Mouse (Mus musculus) stomach, embryonic 15.5 days (tissue): ENCODE data around the gene Tbc1d9. TPM values are rescaled to one million over a fixed set of nuclear protein-coding genes. Genes with fewer than 3 reads are reported as not detected.

Experiments
- ATAC-seq: fragments of 200-750 bp; cut with Nextera tagmentation; 2 replicates; pipeline ENCODE4 v1.8.0; 2017; ENCODE audit warnings: low read depth, moderate number of reproducible peaks, moderate TSS enrichment; ENCODE audit not compliant: insufficient read depth, low FRiP score
- H3K27ac ChIP-seq: fragments of 300-500 bp; sonication (generic); 2 replicates; pipeline ENCODE4 v1.5.1; 2015; ENCODE audit warnings: mild to moderate bottlenecking, inconsistent platforms
- H3K27me3 ChIP-seq: fragments of 300-500 bp; sonication (generic); replicated peaks from 2 replicates; pipeline ENCODE4 v1.6.1; 2015; ENCODE audit warnings: inconsistent platforms
- H3K36me3 ChIP-seq: fragments of 300-500 bp; sonication (generic); 2 replicates; pipeline ENCODE4 v1.6.1; 2015; ENCODE audit warnings: inconsistent platforms
- H3K4me1 ChIP-seq: fragments of 300-500 bp; sonication (generic); 2 replicates; pipeline ENCODE4 v1.6.1; 2015; ENCODE audit warnings: inconsistent platforms
- H3K4me2 ChIP-seq: fragments of 300-500 bp; sonication (generic); 2 replicates; pipeline ENCODE4 v1.6.1; 2015; ENCODE audit warnings: mild to moderate bottlenecking, inconsistent platforms
- H3K4me3 ChIP-seq: fragments of 300-500 bp; sonication (generic); replicated peaks from 2 replicates; pipeline ENCODE4 v1.5.1; 2015; ENCODE audit warnings: inconsistent platforms
- H3K9ac ChIP-seq: fragments of 300-500 bp; sonication (generic); 2 replicates; pipeline ENCODE4 v1.6.1; 2015; ENCODE audit warnings: inconsistent platforms
- H3K9me3 ChIP-seq: fragments of 300-500 bp; sonication (generic); 2 replicates; pipeline ENCODE4 v1.6.1; 2016; ENCODE audit warnings: inconsistent platforms
- WGBS: fragments of 180-500 bp; shearing (Covaris S2); methylation state at CpG from one replicate; pipeline ENCODE4 v1.1.7; 2015; 5-methylcytosine and 5-hydroxymethylcytosine counted together
- polyA plus RNA-seq: library from polyadenylated mRNA; unstranded; fragments of >200 nt; fragmentation: Nextera tagmentation; extraction: Ambion mirVana; gene quantifications from 2 replicates; pipeline ENCODE4 v1.2.1, GENCODE M21; 2015

Gene Tbc1d9
- polyA plus RNA-seq, 1 experiment from 2014 or later, result 3.0 TPM

GRCm38 (mm10) chr8:83159615-83160014 is 5.5 kb upstream of the Tbc1d9 start:
- Histone ChIP-seq H3K4me1 (no peaks in the 10 kb centered on the region), H3K27me3 (no peaks in the 10 kb centered on the region), H3K36me3 (no peaks in the 10 kb centered on the region), H3K9me3 (no peaks in the 10 kb centered on the region), H3K27ac (no peak overlapping the region), H3K4me3 (no peak overlapping the region), H3K9ac (no peak overlapping the region), H3K4me2 (no peak overlapping the region)
- ATAC-seq, result no peak
- 66% methylated on average over 1 of the region's 1 CpGs for WGBS

- no peak overlapping the region for H3K27ac ChIP-seq
- no peaks in the 10 kb centered on the region for H3K36me3 ChIP-seq
- no peak overlapping the region for H3K4me2 ChIP-seq
- no peak overlapping the region for H3K4me3 ChIP-seq
- no peaks in the 10 kb centered on the region for H3K27me3 ChIP-seq
- no peak overlapping the region for H3K9ac ChIP-seq
- no peak for ATAC-seq
- H3K9me3 ChIP-seq, result no peaks in the 10 kb centered on the region
- WGBS, result 81% methylated on average over 2 of the region's 2 CpGs
- H3K4me1 ChIP-seq, result 0 out of 2 replicates have a peak, but pooled peaks cover 4% of the 10 kb centered on the region
Observed at GRCm38 (mm10) chr8:83160613-83161012, 4.5 kb upstream of the Tbc1d9 start.

GRCm38 (mm10) chr8:83165931-83166867 is 1.0 kb downstream of the Tbc1d9 start, which contains the start of gene Gm10645:
TSS of gene Gm10645 (minus strand) at chr8:83166170.
- peak within 1 kb of the TSS; percentile 67 for H3K4me3 ChIP-seq
- H3K9ac ChIP-seq, result peak within 1 kb of the TSS; percentile 73
- WGBS, result 3% methylated on average over 54 of the region's 54 CpGs
- H3K4me1 ChIP-seq, result 0 out of 2 replicates have a peak, but pooled peaks cover 4% of the 10 kb centered on the region
- H3K36me3 ChIP-seq, result no peaks in the 10 kb centered on the region
- peak within 1 kb of the TSS; percentile 91 for H3K27ac ChIP-seq
- H3K27me3 ChIP-seq, result no peaks in the 10 kb centered on the region
- peak within 1 kb of the TSS; percentile 79 for H3K4me2 ChIP-seq
- no peaks in the 10 kb centered on the region for H3K9me3 ChIP-seq
- ATAC-seq, result peak; percentile 27; the same call in 1 of the 2 replicates

- Histone ChIP-seq H3K9ac (no peak overlapping the region), H3K4me3 (no peak overlapping the region), H3K27ac (no peak overlapping the region), H3K9me3 (no peaks in the 10 kb centered on the region), H3K4me2 (no peak overlapping the region), H3K4me1 (0 out of 2 replicates have a peak, but pooled peaks cover 4% of the 10 kb centered on the region), H3K27me3 (no peaks in the 10 kb centered on the region), H3K36me3 (no peaks in the 10 kb centered on the region)
- WGBS, result 64% methylated on average over 3 of the region's 3 CpGs
- ATAC-seq, result no peak
Observed at GRCm38 (mm10) chr8:83167932-83168331, 2.8 kb downstream of the Tbc1d9 start.

- Histone ChIP-seq H3K27me3 (no peaks in the 10 kb centered on the region), H3K4me2 (no peak overlapping the region), H3K27ac (no peak overlapping the region), H3K4me1 (0 out of 2 replicates have a peak, but pooled peaks cover 4% of the 10 kb centered on the region), H3K9me3 (no peaks in the 10 kb centered on the region), H3K4me3 (no peak overlapping the region), H3K36me3 (no peaks in the 10 kb centered on the region), H3K9ac (no peak overlapping the region)
- ATAC-seq, result no peak
- WGBS, result 78% methylated on average over 3 of the region's 3 CpGs
Observed at GRCm38 (mm10) chr8:83169127-83169526, 4.0 kb downstream of the Tbc1d9 start.

- ATAC-seq, result no peak
- WGBS, result 89% methylated on average over 2 of the region's 2 CpGs
Observed at GRCm38 (mm10) chr8:83169709-83170108, 4.6 kb downstream of the Tbc1d9 start.

GRCm38 (mm10) chr8:83170894-83171293 is 5.7 kb downstream of the Tbc1d9 start:
- H3K36me3 ChIP-seq, result no peaks in the 10 kb centered on the region
- no peak for ATAC-seq

More at GRCm38 (mm10) chr8:83169709-83170108, 4.6 kb downstream of the Tbc1d9 start:
- Histone ChIP-seq H3K4me1 (0 out of 2 replicates have a peak, but pooled peaks cover 4% of the 10 kb centered on the region), H3K27me3 (no peaks in the 10 kb centered on the region), H3K36me3 (no peaks in the 10 kb centered on the region), H3K9ac (no peak overlapping the region), H3K4me3 (no peak overlapping the region), H3K27ac (no peak overlapping the region), H3K4me2 (no peak overlapping the region), H3K9me3 (no peaks in the 10 kb centered on the region)

GRCm38 (mm10) chr8:83175680-83176079 is 10.5 kb downstream of the Tbc1d9 start:
- Histone ChIP-seq H3K9ac (no peak overlapping the region), H3K4me2 (no peak overlapping the region)
- no peak for ATAC-seq

More at GRCm38 (mm10) chr8:83170894-83171293, 5.7 kb downstream of the Tbc1d9 start:
- WGBS, result 27% methylated on average over 6 of the region's 6 CpGs
- Histone ChIP-seq H3K27ac (no peak overlapping the region), H3K9me3 (no peaks in the 10 kb centered on the region), H3K4me3 (no peak overlapping the region), H3K4me2 (no peak overlapping the region), H3K9ac (no peak overlapping the region), H3K27me3 (no peaks in the 10 kb centered on the region), H3K4me1 (no peaks in the 10 kb centered on the region)

GRCm38 (mm10) chr8:83176785-83177184 is 11.6 kb downstream of the Tbc1d9 start:
- H3K4me2 ChIP-seq, result no peak overlapping the region
- no peaks in the 10 kb centered on the region for H3K27me3 ChIP-seq
- H3K9me3 ChIP-seq, result no peaks in the 10 kb centered on the region
- 41% methylated on average over 2 of the region's 2 CpGs for WGBS
- H3K4me1 ChIP-seq, result peaks cover 13% of the 10 kb centered on the region
- no peak overlapping the region for H3K4me3 ChIP-seq
- no peak overlapping the region for H3K27ac ChIP-seq
- no peak overlapping the region for H3K9ac ChIP-seq
- H3K36me3 ChIP-seq, result no peaks in the 10 kb centered on the region
- ATAC-seq, result no peak

More at GRCm38 (mm10) chr8:83175680-83176079, 10.5 kb downstream of the Tbc1d9 start:
- H3K4me3 ChIP-seq, result no peak overlapping the region
- peaks cover 13% of the 10 kb centered on the region for H3K4me1 ChIP-seq
- 68% methylated on average over 10 of the region's 10 CpGs for WGBS
- H3K27me3 ChIP-seq, result no peaks in the 10 kb centered on the region
- H3K27ac ChIP-seq, result no peak overlapping the region
- H3K9me3 ChIP-seq, result no peaks in the 10 kb centered on the region
- no peaks in the 10 kb centered on the region for H3K36me3 ChIP-seq

- WGBS, result 22% methylated on average over 11 of the region's 11 CpGs
- no peak for ATAC-seq
- Histone ChIP-seq H3K4me1 (peaks cover 18% of the 10 kb centered on the region), H3K9me3 (no peaks in the 10 kb centered on the region), H3K27me3 (no peaks in the 10 kb centered on the region), H3K4me3 (no peak overlapping the region), H3K9ac (no peak overlapping the region), H3K4me2 (peak overlapping the region; percentile 29), H3K36me3 (no peaks in the 10 kb centered on the region), H3K27ac (peak overlapping the region; percentile 84)
Observed at GRCm38 (mm10) chr8:83177317-83178195, 12.4 kb downstream of the Tbc1d9 start.

GRCm38 (mm10) chr8:83178228-83178742 is 13.1 kb downstream of the Tbc1d9 start:
- Histone ChIP-seq H3K4me2 (peak overlapping the region; percentile 29), H3K9ac (no peak overlapping the region), H3K4me3 (no peak overlapping the region), H3K27me3 (no peaks in the 10 kb centered on the region), H3K9me3 (no peaks in the 10 kb centered on the region), H3K4me1 (peaks cover 25% of the 10 kb centered on the region), H3K27ac (peak overlapping the region; percentile 84), H3K36me3 (no peaks in the 10 kb centered on the region)
- 10% methylated on average over 9 of the region's 9 CpGs for whole genome bisulfite sequencing
- ATAC-seq, result peak; percentile 61
